Mouse (Mus musculus) limb, embryonic 14.5 days (tissue): ENCODE data around the gene Slc22a19. TPM values are rescaled to one million over a fixed set of nuclear protein-coding genes. Genes with fewer than 3 reads are reported as not detected.

ENCODE experiments used
- ATAC-seq: fragments of 200-750 bp; cut with Nextera tagmentation; 2 replicates; pipeline ENCODE4 v1.8.0; 2017; ENCODE audit warnings: low read depth, moderate number of reproducible peaks, moderate TSS enrichment; ENCODE audit not compliant: low FRiP score
- DNase-seq: peaks from one replicate; pipeline ENCODE4 v3.0.0-alpha.2; 2015; ENCODE audit warnings: low spot score
- H3K27ac ChIP-seq: fragments of 300-500 bp; sonication (generic); replicated peaks from 2 replicates; pipeline ENCODE4 v1.5.1; 2014; ENCODE audit warnings: low read depth, mild to moderate bottlenecking, low read length, moderate library complexity, mixed read lengths
- H3K27me3 ChIP-seq: fragments of 300-500 bp; sonication (generic); 2 replicates; pipeline ENCODE4 v1.6.1; 2014; ENCODE audit warnings: low read length, mixed read lengths; ENCODE audit not compliant: control insufficient read depth, insufficient read depth
- H3K36me3 ChIP-seq: fragments of 300-500 bp; sonication (generic); 2 replicates; pipeline ENCODE4 v1.6.1; 2014; ENCODE audit warnings: mild to moderate bottlenecking, low read length, moderate library complexity, mixed read lengths; ENCODE audit not compliant: control insufficient read depth, insufficient read depth
- H3K4me1 ChIP-seq: fragments of 300-500 bp; sonication (generic); 2 replicates; pipeline ENCODE4 v1.6.1; 2014; ENCODE audit warnings: antibody characterized with exemption, low read length, mixed read lengths; ENCODE audit not compliant: control insufficient read depth, insufficient read depth
- H3K4me2 ChIP-seq: fragments of 300-500 bp; sonication (generic); replicated peaks from 2 replicates; pipeline ENCODE4 v1.6.1; 2014; ENCODE audit warnings: low read depth, mild to moderate bottlenecking, low read length, moderate library complexity; ENCODE audit not compliant: severe bottlenecking
- H3K4me3 ChIP-seq: fragments of 300-500 bp; sonication (generic); replicated peaks from 2 replicates; pipeline ENCODE4 v1.5.1; 2014; ENCODE audit warnings: low read length
- H3K9ac ChIP-seq: fragments of 300-500 bp; sonication (generic); 2 replicates; pipeline ENCODE4 v1.6.1; 2014; ENCODE audit warnings: mild to moderate bottlenecking, low read depth, low read length, moderate library complexity; ENCODE audit not compliant: severe bottlenecking
- H3K9me3 ChIP-seq: fragments of 300-500 bp; sonication (generic); 2 replicates; pipeline ENCODE4 v1.6.1; 2016; ENCODE audit warnings: low read length; ENCODE audit not compliant: control insufficient read depth
- POLR2A ChIP-seq: fragments of 200-500 bp; IDR thresholded peaks from 2 replicates; pipeline ENCODE4 v1.8.0; 2012; ENCODE audit warnings: inconsistent platforms, mild to moderate bottlenecking, moderate library complexity, borderline replicate concordance; ENCODE audit not compliant: insufficient read depth, insufficient read length; ENCODE audit errors: extremely low read depth
- WGBS: fragments of 180-500 bp; shearing (Covaris S2); extraction: QIAGEN DNeasy Blood & Tissue Kit; methylation state at CpG from one replicate; pipeline ENCODE4 v1.1.7; 2014; 5-methylcytosine and 5-hydroxymethylcytosine counted together
- polyA plus RNA-seq, 2 experiments: library from polyadenylated mRNA; depleted of rRNA in 1 of 2; stranded (reverse) in 1 of 2; unstranded in 1 of 2; fragments of >200 nt; fragmentation: Nextera tagmentation in 1 of 2; extraction: Ambion mirVana in 1 of 2; gene quantifications; 2 replicates each; pipeline versions ENCODE4 v1.2.1 to v1.2.3; 2012 to 2014

Gene Slc22a19
- polyA plus RNA-seq, 2 experiments: not detected

DNA sequence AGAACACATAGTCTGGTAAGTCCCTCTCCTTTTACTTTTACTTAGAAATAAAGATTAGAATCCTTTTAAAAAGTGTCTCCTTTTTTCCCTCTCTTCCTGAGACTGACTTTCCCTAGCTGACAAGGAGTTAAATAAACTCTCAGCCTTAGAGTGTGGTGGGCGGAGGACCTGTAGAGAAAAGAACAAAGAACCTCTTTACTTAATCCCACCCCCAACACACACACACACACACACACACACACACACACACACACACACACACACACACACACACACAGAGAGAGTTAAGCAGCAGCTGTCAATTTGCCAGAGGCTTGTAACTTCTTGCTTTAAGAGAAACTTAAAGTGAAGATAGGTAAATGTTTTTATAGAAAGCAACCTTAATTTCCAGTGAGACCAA is 39.1 kb downstream of the Slc22a19 start:
- ATAC-seq (no peak), DNase-seq (peak; percentile 6)
- no peak overlapping the region for H3K4me2 ChIP-seq
- no peaks in the 10 kb centered on the region for H3K4me1 ChIP-seq
- no peak overlapping the region for H3K4me3 ChIP-seq
- no peak overlapping the region for H3K27ac ChIP-seq
- no peak overlapping the region for H3K9ac ChIP-seq
- WGBS: 35% methylated on average over 1 of the region's 1 CpGs
- no peaks in the 10 kb centered on the region for H3K27me3 ChIP-seq
- no peaks in the 10 kb centered on the region for H3K36me3 ChIP-seq
- no peaks in the 10 kb centered on the region for H3K9me3 ChIP-seq
- TF ChIP-seq POLR2A: no peak

DNA sequence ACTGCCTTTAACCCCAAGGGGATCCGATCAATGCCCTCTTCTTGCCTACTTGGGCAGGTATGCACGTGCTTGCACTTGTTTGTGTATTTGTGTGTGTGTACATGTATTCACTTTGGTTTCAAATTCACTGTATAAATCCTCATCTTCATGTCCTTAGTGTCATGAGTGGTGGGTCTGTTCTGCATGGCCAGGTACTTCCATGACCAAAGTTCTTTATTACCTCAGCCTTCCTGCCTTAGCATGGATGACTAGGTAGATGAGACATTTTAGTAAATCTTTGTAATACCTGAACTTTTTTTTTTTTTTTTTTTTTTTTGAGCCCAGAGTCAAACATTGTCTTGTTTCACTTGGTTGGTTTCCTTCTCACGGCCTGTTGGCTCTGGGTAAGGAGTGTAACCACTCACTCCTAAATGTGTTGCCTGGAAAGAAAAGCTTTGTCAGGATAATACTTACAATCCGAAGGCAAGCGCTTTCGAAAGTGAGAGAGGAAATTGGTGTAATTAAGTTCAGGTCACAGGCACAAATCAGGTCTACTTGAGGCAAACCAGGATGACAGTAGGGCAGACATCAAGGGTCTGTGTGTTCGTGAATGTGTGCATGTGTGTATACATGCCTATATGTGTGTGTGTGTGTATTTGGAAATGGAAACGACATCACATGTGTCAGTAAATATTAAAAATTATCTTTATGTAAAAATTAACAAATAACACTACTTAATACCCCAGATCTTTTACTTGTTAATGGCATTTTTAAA is 62.0 kb downstream of the Slc22a19 start:
- Histone ChIP-seq H3K36me3 (no peaks in the 10 kb centered on the region), H3K27ac (no peak overlapping the region), H3K9ac (no peak overlapping the region), H3K4me1 (no peaks in the 10 kb centered on the region), H3K27me3 (no peaks in the 10 kb centered on the region), H3K4me3 (no peak overlapping the region), H3K4me2 (no peak overlapping the region), H3K9me3 (no peaks in the 10 kb centered on the region)
- ATAC-seq (no peak), DNase-seq (no peak)
- WGBS: 77% methylated on average over 8 of the region's 8 CpGs
- TF ChIP-seq POLR2A: no peak

DNA sequence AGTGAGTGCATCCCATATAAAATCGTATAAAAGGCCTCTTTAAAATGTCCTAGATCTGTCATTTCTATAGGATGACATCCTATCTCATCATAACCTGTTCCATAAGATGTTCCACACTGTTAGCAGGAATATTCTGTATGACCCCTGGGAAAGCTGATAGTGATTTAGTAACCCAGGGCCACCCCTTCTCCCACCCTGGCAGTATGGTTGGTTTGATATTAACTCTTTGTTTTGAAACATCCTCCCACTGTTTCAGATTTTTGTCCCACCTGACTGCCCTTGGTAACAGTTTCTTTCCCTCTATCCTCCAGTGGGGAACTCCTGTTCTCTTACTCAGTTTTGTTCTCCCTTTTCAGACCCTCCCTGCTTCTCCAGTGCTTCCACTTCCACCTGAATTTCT is 77.3 kb downstream of the Slc22a19 start:
- H3K4me3 ChIP-seq: no peak overlapping the region
- H3K27me3 ChIP-seq: no peaks in the 10 kb centered on the region
- H3K27ac ChIP-seq: no peak overlapping the region
- 73% methylated on average over 1 of the region's 1 CpGs for WGBS
- H3K4me2 ChIP-seq: no peak overlapping the region
- no peaks in the 10 kb centered on the region for H3K9me3 ChIP-seq
- H3K9ac ChIP-seq: no peak overlapping the region
- TF ChIP-seq POLR2A: no peak
- no peaks in the 10 kb centered on the region for H3K36me3 ChIP-seq
- ATAC-seq (no peak), DNase-seq (no peak)
- no peaks in the 10 kb centered on the region for H3K4me1 ChIP-seq

DNA sequence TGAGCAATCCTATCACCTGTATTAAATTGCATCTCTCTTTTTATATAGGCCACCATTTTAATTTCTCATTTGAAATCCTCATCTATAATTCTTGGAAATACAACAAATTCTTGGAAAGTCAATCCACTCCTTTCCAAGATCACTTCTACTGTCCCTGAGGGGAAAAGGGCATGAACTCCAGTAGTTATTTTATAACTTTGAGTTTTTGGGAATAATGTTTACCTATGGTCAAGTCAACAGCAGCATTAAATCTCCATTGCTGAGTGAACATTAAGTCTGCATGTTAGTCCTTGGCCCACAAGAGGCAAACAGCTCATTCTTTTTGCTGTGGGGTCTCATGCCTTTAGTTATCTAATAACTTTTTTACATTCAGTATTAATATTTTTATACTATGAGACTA is 78.1 kb downstream of the Slc22a19 start:
- DNase-seq: no peak
- no peak overlapping the region for H3K9ac ChIP-seq
- H3K27ac ChIP-seq: no peak overlapping the region
- ATAC-seq: no peak
- TF ChIP-seq POLR2A: no peak
- H3K4me3 ChIP-seq: no peak overlapping the region
- no peaks in the 10 kb centered on the region for H3K4me1 ChIP-seq
- no peaks in the 10 kb centered on the region for H3K27me3 ChIP-seq
- no peaks in the 10 kb centered on the region for H3K36me3 ChIP-seq
- H3K4me2 ChIP-seq: no peak overlapping the region
- H3K9me3 ChIP-seq: no peaks in the 10 kb centered on the region

Other genes starting within 250 kb of the Slc22a19 start
- 112 and 118 TPM in 2 replicates for gene Rtn3, start 228.0 kb downstream of the Slc22a19 start, polyA plus RNA-seq (2012; rRNA removed)
- 102 and 107 TPM in 2 replicates for gene Rtn3, start 228.0 kb downstream of the Slc22a19 start, polyA plus RNA-seq (2014; fragmentation: Nextera tagmentation; extraction: Ambion mirVana)
- 31.6 and 32.9 TPM in 2 replicates for gene Atl3, start 217.3 kb downstream of the Slc22a19 start, polyA plus RNA-seq (2012; rRNA removed)
- 19.0 and 20.4 TPM in 2 replicates for gene Atl3, start 217.3 kb downstream of the Slc22a19 start, polyA plus RNA-seq (2014; fragmentation: Nextera tagmentation; extraction: Ambion mirVana)
- 5.9 and 9.2 TPM in 2 replicates for gene Pla2g16, start 153.9 kb downstream of the Slc22a19 start, polyA plus RNA-seq (2012; rRNA removed)
- 10.7 and 13.3 TPM in 2 replicates for gene Pla2g16, start 153.9 kb downstream of the Slc22a19 start, polyA plus RNA-seq (2014; fragmentation: Nextera tagmentation; extraction: Ambion mirVana)
- 1.1 and 1.8 TPM in 2 replicates for gene Lgals12, start 104.1 kb downstream of the Slc22a19 start, polyA plus RNA-seq (2012; rRNA removed)
- 0.36 and 0.77 TPM in 2 replicates for gene Lgals12, start 104.1 kb downstream of the Slc22a19 start, polyA plus RNA-seq (2014; fragmentation: Nextera tagmentation; extraction: Ambion mirVana)
- gene Hrasls5, start 98.8 kb downstream of the Slc22a19 start, polyA plus RNA-seq (2012; rRNA removed): not detected in 2 replicates
- gene Hrasls5, start 98.8 kb downstream of the Slc22a19 start, polyA plus RNA-seq (2014; fragmentation: Nextera tagmentation; extraction: Ambion mirVana): 0.19 TPM in 1 of 2 replicates, not detected in the other
- not detected in 2 replicates for gene Slc22a26, start 91.4 kb upstream of the Slc22a19 start, polyA plus RNA-seq (2012; rRNA removed)
- gene Slc22a26, start 91.4 kb upstream of the Slc22a19 start, polyA plus RNA-seq (2014; fragmentation: Nextera tagmentation; extraction: Ambion mirVana): not detected in 2 replicates